Mouse (Mus musculus): Measurements from ENCODE around the gene Rab4b.

DNA sequence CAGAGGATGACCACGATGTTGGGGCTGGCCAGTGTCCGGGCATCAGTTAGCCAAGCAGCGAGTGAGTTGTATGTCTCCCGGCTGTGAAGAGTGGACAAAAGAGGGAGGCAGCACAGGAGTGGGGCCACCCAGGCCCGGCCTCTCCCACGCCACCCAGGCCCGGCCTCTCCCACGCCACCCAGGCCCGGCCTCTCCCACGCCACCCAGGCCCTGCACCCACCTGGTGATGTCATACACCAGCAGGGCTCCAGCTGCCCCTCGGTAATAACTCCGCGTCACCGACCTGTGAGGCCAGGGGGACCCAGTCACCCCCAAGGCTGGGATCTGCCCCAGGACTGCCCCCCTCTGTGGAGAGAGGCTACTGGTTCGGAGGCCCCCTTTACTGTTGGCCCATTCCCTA lies 4.2 kb downstream of the Rab4b start:
- TF ChIP-seq CTCF (IDR thresholded peaks at IDR 0.05; ENCODE audit: control insufficient read depth, insufficient read depth, insufficient read length) (no peak), MYOG (IDR thresholded peaks at IDR 0.05; ENCODE audit: control insufficient read depth, extremely low read depth, insufficient read length) (no peak)
